Mouse (Mus musculus): ENCODE results near the gene Rgma. TPM values are rescaled to one million over a fixed set of nuclear protein-coding genes. Genes with fewer than 3 reads are reported as not detected.

Rgma gene
- not detected in 2 replicates for polyA plus RNA-seq (2012)

DNA sequence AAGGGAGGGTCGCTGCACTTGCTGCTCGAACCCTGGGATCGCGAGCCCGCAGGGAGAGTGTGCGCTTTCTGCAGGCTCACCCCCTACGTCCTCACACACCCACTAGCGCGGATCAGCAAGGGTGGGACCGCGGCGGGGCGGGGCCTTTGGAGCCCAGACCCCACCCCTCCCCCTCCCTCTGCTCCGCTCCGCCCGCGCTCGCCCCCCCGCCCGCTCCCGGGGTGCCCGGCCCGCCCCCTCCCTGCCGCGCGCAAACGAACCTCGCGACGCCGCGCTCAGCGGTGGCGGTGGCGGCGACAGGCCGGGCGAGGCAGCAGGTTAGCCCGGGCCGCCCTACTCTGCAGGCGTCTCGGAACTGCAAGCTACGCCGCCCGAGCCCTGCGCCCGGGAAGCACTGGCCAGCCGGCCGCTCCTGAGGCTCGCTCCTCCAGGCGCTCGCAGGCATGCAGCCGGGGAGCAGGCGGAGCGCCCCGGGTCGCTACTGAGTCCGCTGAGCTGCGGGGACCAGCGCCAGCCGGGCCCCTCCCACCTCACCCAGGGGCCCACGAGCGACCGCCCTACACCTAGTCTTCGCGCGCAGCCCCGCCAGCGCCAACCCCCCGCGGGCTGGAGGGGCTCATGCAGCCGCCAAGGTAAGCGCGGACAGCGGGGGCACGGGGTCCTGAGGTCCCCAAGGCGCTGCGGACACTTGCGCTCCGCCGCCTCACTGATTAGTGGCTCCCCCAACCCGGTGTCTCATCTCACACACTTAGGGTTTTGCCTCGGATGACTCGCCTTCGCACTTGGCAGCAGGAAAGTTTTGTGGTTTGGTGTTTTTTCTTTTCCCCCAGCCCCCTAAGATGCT lies at the start of gene Rgma:
TSS of gene Rgma (plus strand) at position 253 of the 844 bp plus-strand sequence.
- TF ChIP-seq GATA1 (IDR thresholded peaks at IDR 0.05; ENCODE audit: low read length) = no peak

DNA sequence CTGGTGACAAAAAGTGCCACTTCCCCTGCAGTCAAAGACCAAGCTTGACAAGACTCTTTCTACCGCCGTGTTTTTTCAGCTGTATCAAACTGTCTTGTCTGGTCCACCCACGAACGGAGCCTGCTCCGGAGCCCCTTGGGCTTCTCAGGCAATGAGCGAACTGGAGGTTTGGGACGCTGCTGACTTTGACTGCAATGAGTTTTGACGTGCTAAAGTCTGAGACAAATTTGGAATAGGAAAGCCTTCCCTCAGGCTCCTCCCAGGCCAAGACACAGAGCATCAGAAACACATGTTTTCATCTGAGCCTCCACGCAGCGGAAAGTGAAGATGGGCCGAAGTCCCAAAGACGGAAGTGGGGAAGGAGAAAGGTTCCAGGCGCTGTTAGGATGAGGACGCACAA lies 49.1 kb upstream of the Rgma start:
- no peak for TF ChIP-seq GATA1 (IDR thresholded peaks at IDR 0.05; ENCODE audit: low read length)

DNA sequence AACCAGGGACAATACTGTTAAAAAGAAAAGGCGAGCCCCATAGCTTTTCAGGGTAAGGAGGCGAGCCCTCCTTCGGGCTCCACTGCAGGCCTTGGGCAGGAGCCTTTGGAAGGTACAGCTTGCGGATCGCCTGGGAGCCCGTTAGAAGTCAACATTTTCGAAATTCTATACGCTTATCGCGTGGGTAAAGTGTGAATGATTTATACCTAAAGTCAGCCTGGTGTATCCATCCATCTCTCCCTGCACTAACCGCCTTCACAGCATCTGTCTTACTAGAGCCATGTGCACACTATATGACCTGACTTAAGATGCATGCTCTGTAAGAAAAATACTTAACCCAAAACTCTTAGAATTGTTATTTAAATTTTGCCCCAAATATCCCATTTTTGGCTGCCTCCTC lies 48.6 kb upstream of the Rgma start:
- no peak for TF ChIP-seq GATA1 (IDR thresholded peaks at IDR 0.05; ENCODE audit: low read length)

DNA sequence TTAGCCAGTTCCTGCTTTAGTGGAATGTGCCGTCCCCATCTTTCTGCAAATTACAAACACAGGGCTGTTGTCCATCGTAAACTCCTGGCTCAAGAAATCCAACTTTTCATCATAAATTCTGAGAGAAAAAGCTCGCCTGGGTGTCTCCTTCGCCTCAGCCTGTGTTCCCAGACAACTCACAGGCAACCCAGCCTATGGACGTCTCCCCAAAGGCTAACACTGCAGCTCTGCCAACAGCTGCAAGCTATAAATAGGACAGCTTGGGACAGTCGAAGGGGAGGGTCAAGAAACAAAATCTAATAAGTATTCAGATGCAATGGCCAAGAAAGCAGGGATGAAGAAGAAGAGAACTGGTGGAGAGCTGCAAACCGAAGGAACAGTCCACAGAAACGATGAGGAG lies 48.1 kb upstream of the Rgma start:
- no peak for TF ChIP-seq GATA1 (IDR thresholded peaks at IDR 0.05; ENCODE audit: low read length)

DNA sequence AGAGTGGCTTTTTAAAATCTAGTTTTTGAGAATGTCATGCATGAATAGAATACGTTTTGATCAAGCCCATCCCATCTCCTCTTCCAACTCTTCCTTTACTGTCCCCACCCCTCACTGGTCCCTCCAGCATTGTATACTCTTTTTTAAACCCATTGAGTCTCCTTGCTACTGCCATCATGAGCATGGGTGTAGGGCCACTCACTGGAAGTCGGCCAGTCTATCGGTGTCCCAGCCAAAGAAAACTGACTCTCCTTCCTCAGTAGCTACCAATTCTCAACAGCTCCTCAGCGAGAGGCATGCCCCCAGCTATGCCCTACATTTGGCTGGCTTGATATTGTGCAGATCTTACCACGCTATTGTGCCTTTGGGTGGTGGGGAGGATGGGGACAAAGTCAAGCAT lies 47.7 kb upstream of the Rgma start:
- no peak for TF ChIP-seq GATA1 (IDR thresholded peaks at IDR 0.05; ENCODE audit: low read length)

DNA sequence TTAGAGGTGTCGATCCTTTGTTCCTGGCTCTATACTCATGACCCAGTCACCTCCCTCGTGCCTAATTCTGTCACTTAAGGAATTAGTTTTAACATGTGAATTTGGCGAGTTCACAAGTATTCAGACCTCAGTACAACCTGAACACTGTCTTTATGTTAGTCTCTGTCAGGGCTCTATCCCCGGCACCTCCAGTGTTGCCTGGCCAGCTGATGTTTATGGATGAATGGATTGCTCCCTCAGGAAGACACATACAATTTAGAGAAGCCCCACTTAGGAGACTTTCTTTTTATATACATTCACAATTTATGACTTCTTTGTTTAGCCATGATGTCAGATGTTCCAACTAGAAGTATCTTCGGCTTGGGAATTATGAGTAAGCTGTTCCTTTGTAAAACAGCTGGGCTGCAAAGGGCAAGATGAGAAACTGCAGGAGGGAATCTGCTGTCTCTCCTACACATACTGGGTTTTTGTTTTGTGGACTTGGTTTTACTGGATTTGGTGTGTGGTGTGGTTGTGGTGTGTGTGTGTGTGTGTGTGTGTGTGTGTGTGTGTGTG lies 46.6 kb upstream of the Rgma start:
- no peak for TF ChIP-seq GATA1 (IDR thresholded peaks at IDR 0.05; ENCODE audit: low read length)

DNA sequence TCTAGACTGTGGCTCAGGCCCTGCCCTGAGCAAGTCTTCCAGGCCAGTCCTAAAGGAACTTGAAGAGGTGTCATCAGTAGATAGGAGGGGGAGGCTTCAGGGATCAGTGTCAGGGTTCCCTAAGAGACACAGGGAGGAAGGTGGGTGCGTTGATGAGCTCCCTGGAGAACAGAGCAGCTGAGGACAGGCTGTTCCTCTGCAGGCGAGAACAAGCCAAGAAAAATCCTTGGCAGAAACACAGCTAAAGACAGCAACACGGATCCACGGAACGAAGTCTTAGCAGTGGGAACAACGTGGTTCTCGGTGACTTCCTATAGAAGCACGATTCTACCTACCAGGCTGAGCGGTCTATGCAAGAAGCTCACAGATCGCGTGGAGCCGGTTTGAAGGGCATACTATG lies 44.6 kb upstream of the Rgma start:
- TF ChIP-seq GATA1 (IDR thresholded peaks at IDR 0.05; ENCODE audit: low read length) = no peak

DNA sequence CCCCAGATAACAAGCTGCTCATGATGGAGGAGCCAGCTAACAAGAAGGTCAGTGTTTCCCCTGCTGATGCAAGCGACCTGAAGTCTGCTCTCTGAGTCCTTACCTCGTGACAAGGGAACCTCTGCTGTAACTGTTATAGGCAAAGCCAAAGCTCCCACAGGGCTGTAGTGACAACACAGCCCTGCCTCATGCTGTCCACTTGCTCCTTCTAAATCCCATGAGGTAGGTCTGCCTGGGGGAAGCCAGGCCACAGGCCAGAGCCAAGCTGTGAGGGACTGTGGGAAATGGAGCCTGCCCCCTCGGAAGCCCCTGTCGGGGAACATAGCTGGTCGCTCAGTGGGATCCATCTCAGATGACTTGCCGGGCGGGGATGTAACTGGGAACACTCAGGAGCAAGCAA lies 43.7 kb upstream of the Rgma start:
- no peak for TF ChIP-seq GATA1 (IDR thresholded peaks at IDR 0.05; ENCODE audit: low read length)

DNA sequence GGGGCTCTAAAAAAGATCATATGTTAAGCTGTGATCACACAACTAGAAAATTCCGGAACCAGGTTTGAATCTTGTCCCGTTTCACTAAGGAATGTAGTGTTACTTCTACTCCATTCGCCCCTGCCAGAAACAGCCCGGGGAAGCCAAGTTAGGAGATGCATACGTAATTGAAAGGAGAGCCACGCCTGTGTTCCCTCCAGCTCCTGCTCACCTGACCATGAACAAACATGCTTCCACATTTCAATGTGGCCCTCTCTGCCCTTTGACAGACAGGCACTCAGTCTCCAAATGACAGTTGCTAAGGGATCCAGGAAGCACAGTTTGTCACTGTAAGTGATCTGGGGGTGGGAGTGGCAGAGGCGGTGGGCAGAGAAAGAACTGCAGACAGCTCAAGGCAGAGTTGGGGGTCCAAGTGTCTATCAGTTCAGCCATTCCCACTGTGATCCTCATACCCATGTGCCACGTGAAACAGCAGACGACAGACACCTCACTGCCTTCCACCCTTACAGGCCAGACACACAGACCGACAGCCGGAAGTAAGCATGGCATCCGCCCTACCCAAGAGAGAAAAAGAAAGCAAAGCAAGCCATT lies 41.8 kb upstream of the Rgma start:
- no peak for TF ChIP-seq GATA1 (IDR thresholded peaks at IDR 0.05; ENCODE audit: low read length)

DNA sequence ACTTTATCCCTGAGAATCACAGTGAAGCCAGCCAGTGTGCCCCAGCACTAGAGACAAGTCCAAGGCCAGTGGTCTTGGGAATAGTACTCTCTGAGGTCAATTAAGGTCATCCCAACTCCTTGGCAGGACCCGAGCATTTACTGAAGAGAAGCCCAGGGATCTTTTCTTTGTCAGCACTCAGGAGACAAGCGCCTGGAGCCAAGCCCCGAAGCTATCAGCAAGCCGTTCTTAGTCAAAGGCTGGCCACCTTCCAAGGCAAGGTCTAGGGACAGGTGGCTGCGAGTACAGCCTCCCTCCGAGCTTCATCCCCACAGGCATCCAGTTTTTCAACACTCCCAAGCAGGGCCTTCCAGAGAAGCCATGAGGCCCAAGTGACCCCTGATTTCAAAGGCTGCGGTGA lies 40.4 kb upstream of the Rgma start:
- TF ChIP-seq GATA1 (IDR thresholded peaks at IDR 0.05; ENCODE audit: low read length) = no peak

DNA sequence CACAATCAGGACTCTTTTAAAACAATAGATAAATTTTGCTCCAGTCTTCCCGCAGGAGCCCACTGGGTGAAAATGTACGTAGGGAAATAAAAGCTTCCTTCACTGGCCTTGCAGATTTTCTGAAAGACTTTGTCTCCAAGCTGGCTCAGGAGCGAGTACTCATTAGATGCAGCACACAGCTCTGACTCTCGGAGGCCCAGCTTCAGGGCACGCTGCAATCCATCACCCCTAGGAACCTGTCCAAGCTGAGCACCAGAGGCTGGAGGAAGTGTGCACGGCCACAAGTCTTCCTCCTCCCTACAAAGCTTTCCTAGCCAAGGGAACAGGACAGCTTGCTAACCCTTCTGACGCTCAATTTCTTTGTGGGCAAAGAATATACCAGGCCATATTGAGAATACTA lies 38.9 kb upstream of the Rgma start:
- TF ChIP-seq GATA1 (IDR thresholded peaks at IDR 0.05; ENCODE audit: low read length) = no peak

DNA sequence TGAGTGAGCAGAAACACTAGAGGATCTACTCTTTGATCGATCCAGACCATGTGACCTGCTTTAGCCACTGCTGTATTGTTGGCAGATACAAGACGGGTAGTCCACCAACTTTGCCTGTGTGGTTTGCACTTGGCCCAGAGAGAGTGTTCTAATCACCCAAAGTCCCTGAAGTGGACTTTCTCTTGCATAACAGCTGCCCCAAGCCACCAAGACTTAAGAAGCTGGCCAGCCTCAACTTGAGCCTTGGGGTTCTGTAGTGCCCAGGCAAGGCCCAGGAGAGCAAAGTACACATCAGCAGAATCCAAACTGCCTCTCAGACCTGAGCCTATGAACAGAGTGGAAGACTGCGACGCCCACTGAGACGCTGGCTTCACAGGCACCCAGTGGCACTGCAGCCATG lies 37.0 kb upstream of the Rgma start:
- no peak for TF ChIP-seq GATA1 (IDR thresholded peaks at IDR 0.05; ENCODE audit: low read length)

DNA sequence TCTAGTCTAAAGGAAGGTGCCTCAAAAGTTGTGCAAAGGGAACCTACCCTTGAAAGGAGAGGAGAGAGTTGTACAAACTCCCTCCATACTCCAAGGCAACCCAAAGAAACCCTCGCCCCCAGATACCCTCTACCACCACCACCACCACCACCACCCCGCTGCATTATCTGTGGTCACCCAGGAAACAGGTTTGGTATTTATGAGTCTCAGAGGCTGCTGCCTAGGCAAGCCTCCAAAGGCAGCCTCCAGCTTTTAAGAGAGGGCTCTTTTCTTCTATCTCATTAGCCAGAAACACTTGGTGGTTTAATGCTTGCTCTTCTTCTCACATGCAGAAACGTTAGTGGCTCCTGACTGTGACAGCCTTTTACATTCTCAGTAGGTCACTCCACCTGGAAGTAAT lies 31.5 kb upstream of the Rgma start:
- TF ChIP-seq GATA1 (IDR thresholded peaks at IDR 0.05; ENCODE audit: low read length) = no peak

DNA sequence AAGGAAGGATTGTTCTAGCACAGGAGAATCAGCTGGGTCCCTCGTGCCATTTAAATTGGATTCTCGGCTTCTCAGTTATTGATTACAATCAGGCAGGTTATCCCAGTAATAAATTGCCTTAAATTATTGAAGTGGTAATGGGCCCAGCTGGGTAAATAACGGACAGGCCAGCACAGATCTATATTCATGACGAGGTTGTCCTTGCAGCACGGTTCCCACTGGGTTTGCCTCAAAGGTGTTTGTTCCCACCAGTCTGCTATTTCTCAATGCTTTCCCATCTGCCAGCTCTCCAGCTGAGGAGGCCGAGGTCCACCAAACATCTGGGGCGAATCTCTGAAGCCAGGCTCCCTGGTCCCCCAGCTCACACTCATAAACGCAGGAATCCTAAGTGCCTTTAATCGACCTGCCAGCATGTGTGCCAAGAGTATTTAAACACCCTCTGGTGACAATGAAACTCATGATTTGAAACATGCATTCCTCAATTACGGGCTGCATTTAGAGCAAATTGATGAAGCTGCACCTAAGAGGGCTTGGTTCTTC lies 26.7 kb upstream of the Rgma start:
- TF ChIP-seq GATA1 (IDR thresholded peaks at IDR 0.05; ENCODE audit: low read length) = no peak

DNA sequence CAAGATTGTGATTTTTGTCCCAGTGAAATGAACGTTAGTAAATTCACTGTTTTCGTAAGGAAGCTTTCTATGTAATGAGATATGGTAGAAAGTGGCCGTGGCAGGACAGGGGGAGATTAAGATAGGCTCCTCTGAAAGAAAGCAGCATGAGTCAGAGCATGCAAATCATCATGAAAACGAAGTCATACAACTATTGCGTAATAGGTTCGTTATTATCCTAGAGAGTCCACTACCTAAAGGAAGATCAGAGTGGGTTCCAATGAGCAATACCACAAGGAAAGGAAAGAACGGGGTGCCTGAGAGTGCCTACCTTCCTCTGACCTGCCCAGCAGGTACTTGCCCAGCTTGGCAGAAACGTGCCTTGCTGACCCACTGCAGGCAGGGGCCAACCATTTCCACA lies 26.2 kb upstream of the Rgma start:
- TF ChIP-seq GATA1 (IDR thresholded peaks at IDR 0.05; ENCODE audit: low read length) = no peak

DNA sequence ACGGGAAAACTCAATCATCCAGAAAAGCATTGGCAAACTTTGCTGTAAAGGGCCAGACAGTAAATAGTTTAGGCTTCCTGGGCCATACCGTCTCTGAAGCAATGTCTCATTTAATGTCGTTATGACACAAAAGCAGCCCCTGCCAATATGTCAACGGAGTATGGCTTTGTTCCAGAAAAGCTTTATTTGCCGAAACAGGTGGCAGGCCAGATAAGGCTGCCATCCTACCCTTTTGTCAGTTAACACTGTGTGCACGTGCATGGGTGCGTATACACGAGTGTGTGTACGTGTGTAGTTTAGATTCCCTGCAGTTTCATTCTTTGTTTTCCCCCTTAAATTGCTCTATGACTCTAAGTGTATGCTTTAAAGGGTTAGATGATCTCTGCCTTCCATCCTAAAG lies 20.1 kb upstream of the Rgma start:
- no peak for TF ChIP-seq GATA1 (IDR thresholded peaks at IDR 0.05; ENCODE audit: low read length)

DNA sequence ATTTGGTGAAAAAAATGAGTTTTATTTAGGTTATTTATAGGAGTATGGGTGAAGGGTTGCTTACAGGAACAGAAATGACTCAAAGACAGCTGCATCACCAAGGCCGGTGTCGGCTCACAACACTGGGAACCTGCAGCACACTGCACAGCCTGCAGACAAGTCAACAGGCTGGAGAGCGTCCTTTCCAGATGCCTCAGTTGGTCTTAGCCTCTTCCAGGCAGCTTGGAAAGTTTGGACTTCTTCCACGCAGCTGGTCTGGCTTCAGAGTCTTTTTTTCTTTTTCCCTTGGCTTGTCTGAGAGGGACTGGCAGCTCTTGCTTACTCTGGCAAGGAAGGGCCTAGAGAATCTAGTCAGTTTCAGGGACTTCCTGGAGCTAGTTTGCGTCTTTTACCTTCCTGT lies 18.4 kb upstream of the Rgma start:
- no peak for TF ChIP-seq GATA1 (IDR thresholded peaks at IDR 0.05; ENCODE audit: low read length)

All from G1E-ER4 (cell line).